In the genomic region with DNA sequence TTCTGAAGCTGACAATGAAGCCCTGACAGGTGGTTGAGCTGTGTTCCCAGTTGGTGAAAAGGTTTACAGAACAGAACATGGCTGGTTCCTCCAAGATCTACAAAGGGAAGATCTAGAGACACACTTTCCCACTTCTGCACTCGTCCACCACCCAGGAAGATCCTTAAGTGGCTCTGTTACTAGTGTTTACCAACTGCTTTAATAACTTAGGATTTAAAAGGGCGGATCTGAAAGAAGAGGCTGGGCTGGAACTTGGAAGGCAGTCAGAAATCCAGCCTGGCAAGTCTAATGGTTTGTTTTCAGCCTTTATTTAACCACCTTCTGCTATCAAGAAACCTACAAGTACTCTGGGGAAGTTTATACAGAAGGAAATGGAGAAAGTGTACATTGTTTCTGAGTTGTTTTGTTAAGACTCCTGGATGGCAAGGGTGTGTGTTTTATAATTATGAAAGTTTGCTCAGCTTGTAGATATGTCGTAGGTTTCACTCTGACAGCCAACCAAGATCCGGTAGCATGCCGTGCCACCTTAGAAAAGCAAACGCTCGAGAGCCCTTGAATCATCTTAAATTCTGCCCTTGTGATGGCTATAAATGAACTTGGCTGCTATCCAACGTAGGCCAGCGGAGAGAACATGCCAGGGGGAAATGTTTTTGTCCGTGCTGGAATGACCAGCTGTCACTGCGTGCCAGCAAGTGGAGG, we compare ENCODE assay signal across 7 mouse cellular contexts.
A peak's percentile ranks its signal among the peaks of the same experiment; 100 is the strongest.
DNase-seq lines count a peak whose midpoint lies in the region; ATAC-seq and TF ChIP-seq lines count a peak whose summit lies in the region.

No protein-coding gene starts in this region.

- H3K27ac ChIP-seq in heart, embryonic 13.5 days (replicated peaks) = peak overlapping the region; percentile 89
- H3K27ac ChIP-seq in small intestine, adult 2 months (ENCODE audit: insufficient read depth, low read depth, low read length) = peak overlapping the region; percentile 65

- H3K4me2 ChIP-seq in heart, embryonic 13.5 days = peak overlapping the region; percentile 60

- H3K27me3 ChIP-seq in heart, embryonic 13.5 days (replicated peaks) = no peaks in the 10 kb centered on the region
- H3K27me3 ChIP-seq in small intestine, adult 2 months (ENCODE audit: control insufficient read depth, insufficient read depth, low read length) = no peaks in the 10 kb centered on the region

- H3K36me3 ChIP-seq in heart, embryonic 13.5 days = no peaks in the 10 kb centered on the region
- H3K36me3 ChIP-seq in small intestine, adult 2 months (ENCODE audit: control insufficient read depth, insufficient read depth, low read length) = no peaks in the 10 kb centered on the region

- no peak for TF ChIP-seq CTCF in small intestine, adult 2 months (IDR thresholded peaks at IDR 0.05; ENCODE audit: extremely low read depth, insufficient read length, insufficient replicate concordance, low read depth, low read length)

- no peak for ATAC-seq in heart, embryonic 13.5 days (ENCODE audit: extremely low read depth, insufficient number of reproducible peaks, low FRiP score, low TSS enrichment)

- H3K9ac ChIP-seq in heart, embryonic 13.5 days = peak overlapping the region; percentile 63

- H3K4me1 ChIP-seq in heart, embryonic 13.5 days = peaks cover 19% of the 10 kb centered on the region
- H3K4me1 ChIP-seq in small intestine, adult 2 months (ENCODE audit: control insufficient read depth, insufficient read depth, insufficient read length, low read length) = no peaks in the 10 kb centered on the region; the same call in 1 of the 2 replicates

- no peaks in the 10 kb centered on the region for H3K9me3 ChIP-seq in heart, embryonic 13.5 days

- WGBS in heart, embryonic 13.5 days = 18% methylated on average over 11 of the region's 11 CpGs
- 10% methylated on average over 11 of the region's 11 CpGs for WGBS in small intestine, adult 2 months

- H3K4me3 ChIP-seq in heart, embryonic 13.5 days = peak overlapping the region; percentile 19
- H3K4me3 ChIP-seq in small intestine, adult 2 months (ENCODE audit: low read depth, low read length) = peak overlapping the region; percentile 38; the same call in 1 of the 2 replicates

- peak; percentile 21 for DNase-seq in right cerebral cortex, adult 18-20 months
- DNase-seq in right cerebral cortex, postnatal 25 days = no peak
- DNase-seq in cerebellum, postnatal 14 days = peak; percentile 47 to 64
- peak; percentile 18 to 44 for DNase-seq in kidney, postnatal 4 days
- DNase-seq in thymus, postnatal 25 days = no peak

- TF ChIP-seq POLR2A in small intestine, adult 2 months (IDR thresholded peaks at IDR 0.05; ENCODE audit: low read depth, low read length) = no peak

Comparison
In these comparisons a context has a peak if more than half of its experiments do, and no peak if none do; other contexts are left out.
1. DNase-seq: peak in right cerebral cortex, adult 18-20 months (single experiment), cerebellum, postnatal 14 days (2 of 2) and kidney, postnatal 4 days (2 of 2); none in right cerebral cortex, postnatal 25 days (single experiment) and thymus, postnatal 25 days (single experiment).